ENCODE assay signal across 8 mouse cellular contexts in genomic region chr5:36712553-36713534, GRCm38 (mm10). TPM values are rescaled to one million over a fixed set of nuclear protein-coding genes. Genes with fewer than 3 reads are reported as not detected.
DNase-seq lines count a peak whose midpoint lies in the region; ATAC-seq and TF ChIP-seq lines count a peak whose summit lies in the region.

No protein-coding gene starts in this region.

- no peaks in the 10 kb centered on the region; the same call in 1 of the 2 replicates for H3K27me3 ChIP-seq in forebrain, postnatal 0 days (ENCODE audit: insufficient read depth, low read length)
- H3K27me3 ChIP-seq in hindbrain, embryonic 11.5 days (ENCODE audit: control insufficient read depth, insufficient read depth, low read length): no peaks in the 10 kb centered on the region
- no peaks in the 10 kb centered on the region for H3K27me3 ChIP-seq in limb, embryonic 15.5 days
- H3K27me3 ChIP-seq in midbrain, embryonic 15.5 days (replicated peaks): no peaks in the 10 kb centered on the region

- no peaks in the 10 kb centered on the region for H3K36me3 ChIP-seq in forebrain, postnatal 0 days (ENCODE audit: insufficient read depth)
- H3K36me3 ChIP-seq in hindbrain, embryonic 11.5 days (ENCODE audit: control insufficient read depth, insufficient read depth, low read length): no peaks in the 10 kb centered on the region
- H3K36me3 ChIP-seq in limb, embryonic 15.5 days: no peaks in the 10 kb centered on the region
- no peaks in the 10 kb centered on the region for H3K36me3 ChIP-seq in midbrain, embryonic 15.5 days (replicated peaks)

- H3K4me3 ChIP-seq in forebrain, postnatal 0 days (ENCODE audit: low read depth, low read length): peak overlapping the region; percentile 24; the same call in 1 of the 2 replicates
- H3K4me3 ChIP-seq in hindbrain, embryonic 11.5 days (ENCODE audit: low read depth, low read length): 0 out of 2 replicates have a peak overlapping the region, but pooled peaks have one; percentile 8
- H3K4me3 ChIP-seq in limb, embryonic 15.5 days: peak overlapping the region; percentile 37
- no peak overlapping the region for H3K4me3 ChIP-seq in midbrain, embryonic 15.5 days

- H3K9me3 ChIP-seq in forebrain, postnatal 0 days (ENCODE audit: low read length): no peaks in the 10 kb centered on the region
- H3K9me3 ChIP-seq in hindbrain, embryonic 11.5 days (ENCODE audit: control insufficient read depth, low read length): no peaks in the 10 kb centered on the region
- H3K9me3 ChIP-seq in limb, embryonic 15.5 days: no peaks in the 10 kb centered on the region
- H3K9me3 ChIP-seq in midbrain, embryonic 15.5 days: no peaks in the 10 kb centered on the region

- no peak for TF ChIP-seq CTCF in forebrain, postnatal 0 days (IDR thresholded peaks at IDR 0.05; ENCODE audit: low read depth)

- H3K27ac ChIP-seq in forebrain, postnatal 0 days (ENCODE audit: low read depth, low read length): no peak overlapping the region
- no peak overlapping the region for H3K27ac ChIP-seq in hindbrain, embryonic 11.5 days (ENCODE audit: low read depth, low read length)
- peak overlapping the region; percentile 54 for H3K27ac ChIP-seq in limb, embryonic 15.5 days
- H3K27ac ChIP-seq in midbrain, embryonic 15.5 days: no peak overlapping the region

- peaks cover 7% of the 10 kb centered on the region for H3K4me1 ChIP-seq in forebrain, postnatal 0 days (ENCODE audit: insufficient read depth)
- H3K4me1 ChIP-seq in hindbrain, embryonic 11.5 days (replicated peaks; ENCODE audit: control insufficient read depth, insufficient read depth, low read length): 0 out of 2 replicates have a peak, but pooled peaks cover 3% of the 10 kb centered on the region
- peaks cover 16% of the 10 kb centered on the region for H3K4me1 ChIP-seq in limb, embryonic 15.5 days
- H3K4me1 ChIP-seq in midbrain, embryonic 15.5 days: peaks cover 12% of the 10 kb centered on the region

- H3K9ac ChIP-seq in forebrain, postnatal 0 days: 0 out of 2 replicates have a peak overlapping the region, but pooled peaks have one; percentile 31
- H3K9ac ChIP-seq in hindbrain, embryonic 11.5 days (ENCODE audit: low read depth, low read length): peak overlapping the region; percentile 41
- 0 out of 2 replicates have a peak overlapping the region, but pooled peaks have one; percentile 8 for H3K9ac ChIP-seq in limb, embryonic 15.5 days
- H3K9ac ChIP-seq in midbrain, embryonic 15.5 days: peak overlapping the region; percentile 16; the same call in 1 of the 2 replicates

- ATAC-seq in forebrain, postnatal 0 days: peak; percentile 53
- peak; percentile 78 for ATAC-seq in hindbrain, embryonic 11.5 days (ENCODE audit: low FRiP score)
- ATAC-seq in limb, embryonic 15.5 days (ENCODE audit: insufficient number of reproducible peaks, low FRiP score, low TSS enrichment, low read depth): peak; percentile 77
- peak; percentile 45; the same call in 1 of the 2 replicates for ATAC-seq in midbrain, embryonic 15.5 days (replicated peaks)

- peak overlapping the region; percentile 46 for H3K4me2 ChIP-seq in forebrain, postnatal 0 days (ENCODE audit: low read depth)
- peak overlapping the region; percentile 56 for H3K4me2 ChIP-seq in hindbrain, embryonic 11.5 days (replicated peaks; ENCODE audit: low read depth, low read length)
- peak overlapping the region; percentile 60 for H3K4me2 ChIP-seq in limb, embryonic 15.5 days
- H3K4me2 ChIP-seq in midbrain, embryonic 15.5 days: peak overlapping the region; percentile 45

- DNase-seq in frontal cortex, postnatal 10 days (ENCODE audit: low spot score in 2 of 2): peak; percentile 46 to 53
- DNase-seq in frontal cortex, postnatal 36 days (ENCODE audit: low spot score in 2 of 2): no peak
- peak; percentile 67 for DNase-seq in cerebellum, adult 11-12 months
- DNase-seq in forebrain, postnatal 0 days: peak; percentile 12
- peak; percentile 66 for DNase-seq in hindbrain, embryonic 11.5 days (ENCODE audit: low spot score)
- peak; percentile 93 for DNase-seq in spleen, postnatal 36 days (ENCODE audit: low spot score in 2 of 2)

- WGBS in forebrain, postnatal 0 days: 12% methylated on average over 31 of the region's 31 CpGs
- WGBS in hindbrain, embryonic 11.5 days: 10% methylated on average over 31 of the region's 31 CpGs
- 6% methylated on average over 31 of the region's 31 CpGs for WGBS in limb, embryonic 15.5 days
- 8% methylated on average over 31 of the region's 31 CpGs for WGBS in midbrain, embryonic 15.5 days

RNA-seq across cellular contexts. Expression of gene D5Ertd579e, which starts 17.0 kb away (rescaled TPM):
- total RNA-seq in forebrain, postnatal 0 days (2014; rRNA removed): 84.7 and 105 TPM in 2 replicates
- 23.3 and 27.4 TPM in 2 replicates for polyA plus RNA-seq in forebrain, postnatal 0 days (2015; fragmentation: Nextera tagmentation; extraction: Ambion mirVana)
- 34.4 and 35.4 TPM in 2 replicates for polyA plus RNA-seq in hindbrain, embryonic 11.5 days (2014; fragmentation: Nextera tagmentation; extraction: Ambion mirVana)
- polyA plus RNA-seq in limb, embryonic 15.5 days (2015; fragmentation: Nextera tagmentation; extraction: Ambion mirVana): 16.6 and 17.9 TPM in 2 replicates
- polyA plus RNA-seq in midbrain, embryonic 15.5 days (2015; fragmentation: Nextera tagmentation; extraction: Ambion mirVana): 40.3 and 44.0 TPM in 2 replicates

RNA-seq across cellular contexts. Expression of gene Bloc1s4, which starts 35.6 kb away (rescaled TPM):
- 23.6 and 23.8 TPM in 2 replicates for total RNA-seq in forebrain, postnatal 0 days (2014; rRNA removed)
- 32.7 and 36.2 TPM in 2 replicates for polyA plus RNA-seq in forebrain, postnatal 0 days (2015; fragmentation: Nextera tagmentation; extraction: Ambion mirVana)
- polyA plus RNA-seq in hindbrain, embryonic 11.5 days (2014; fragmentation: Nextera tagmentation; extraction: Ambion mirVana): 21.0 and 24.4 TPM in 2 replicates
- 26.4 and 31.5 TPM in 2 replicates for polyA plus RNA-seq in limb, embryonic 15.5 days (2015; fragmentation: Nextera tagmentation; extraction: Ambion mirVana)
- polyA plus RNA-seq in midbrain, embryonic 15.5 days (2015; fragmentation: Nextera tagmentation; extraction: Ambion mirVana): 27.9 and 31.3 TPM in 2 replicates

Comparison
In these comparisons a context has a peak if more than half of its experiments do, and no peak if none do; other contexts are left out.
1. DNase-seq: peak in frontal cortex, postnatal 10 days (2 of 2), cerebellum, adult 11-12 months (single experiment), forebrain, postnatal 0 days (single experiment), hindbrain, embryonic 11.5 days (single experiment) and spleen, postnatal 36 days (2 of 2); none in frontal cortex, postnatal 36 days (0 of 2).
2. Peak in every context shown above with its lines, with median percentiles within 50 percentile points of each other: ATAC-seq, H3K4me2 ChIP-seq and H3K9ac ChIP-seq.